Mouse (Mus musculus) embryonic fibroblast, embryonic 13.5 days (primary cell): ENCODE measurements around the gene Serpinh1.

ENCODE experiments used
- CTCF ChIP-seq: IDR thresholded peaks from 2 replicates; pipeline ENCODE4 v1.5.1; 2011; ENCODE audit warnings: mild to moderate bottlenecking, control low read depth, low read length, moderate library complexity, borderline replicate concordance; ENCODE audit not compliant: insufficient read depth
- POLR2A ChIP-seq: IDR thresholded peaks from 2 replicates; pipeline ENCODE4 v1.6.1; 2011; ENCODE audit warnings: low read depth, mild to moderate bottlenecking, control low read depth, low read length, moderate library complexity

DNA sequence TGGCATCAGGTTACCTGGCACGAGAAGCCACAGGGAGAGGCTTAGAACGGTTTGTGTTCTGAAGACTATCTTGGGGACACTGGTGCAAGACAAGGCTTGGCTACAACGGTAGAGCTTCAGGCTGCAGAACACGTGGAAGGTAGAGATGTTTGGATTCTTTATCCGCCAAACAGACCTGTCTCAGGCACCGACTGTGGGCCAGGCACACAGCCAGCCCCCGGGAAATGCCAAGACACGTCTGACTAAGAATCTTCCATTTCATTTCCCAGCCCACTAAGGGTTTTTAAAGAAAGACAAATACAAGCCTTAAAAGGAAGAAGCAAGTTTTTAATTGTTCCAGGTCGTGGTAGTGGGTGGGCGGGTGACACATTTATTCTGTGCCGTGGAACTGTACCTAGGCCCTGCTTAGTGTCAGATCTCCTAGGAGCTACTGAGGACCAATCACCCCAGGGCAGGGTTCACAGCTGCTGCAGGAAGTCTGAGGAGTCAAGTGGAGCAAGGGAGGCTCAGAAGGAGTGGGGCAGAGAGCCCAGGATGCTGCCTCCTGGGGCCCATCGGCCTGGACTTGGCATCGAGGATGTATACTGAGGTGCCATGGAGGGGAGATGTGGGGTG lies 40.8 kb upstream of the Serpinh1 start:
- TF ChIP-seq CTCF (no peak), POLR2A (no peak)
